Mouse (Mus musculus): ENCODE data around the gene Apaf1. TPM values are rescaled to one million over a fixed set of nuclear protein-coding genes. Genes with fewer than 3 reads are reported as not detected.

Apaf1 gene
- 6.2 and 8.3 TPM in 2 replicates for total RNA-seq (2021)
- long read RNA-seq, full-length matches to known transcripts = 2 of 3 reads
- long read RNA-seq, partial matches to known transcripts = 0 of 3 reads
- long read RNA-seq, other reads (novel, unspliced or antisense) = 1 of 3 reads

GRCm38 (mm10) chr10:91082550-91083392 is at the start of gene Apaf1, which contains the start of gene Ikbip:
Apaf1 (minus strand) TSS chr10:91082770.
Ikbip (plus strand) TSS chr10:91082940.
- DNase-seq = peak; percentile 100

- no peak for DNase-seq
These were observed 49.0 kb upstream of the Apaf1 start for GRCm38 (mm10) chr10:91131565-91131964.

- DNase-seq = no peak
These were observed 48.2 kb upstream of the Apaf1 start for GRCm38 (mm10) chr10:91130792-91131191.

- DNase-seq = no peak
These were observed 46.1 kb upstream of the Apaf1 start for GRCm38 (mm10) chr10:91128551-91129160.

- DNase-seq = no peak
These were observed 44.8 kb upstream of the Apaf1 start for GRCm38 (mm10) chr10:91127395-91127794.

GRCm38 (mm10) chr10:91126618-91127355 is 44.2 kb upstream of the Apaf1 start:
- DNase-seq = no peak

GRCm38 (mm10) chr10:91123828-91124822 is 41.6 kb upstream of the Apaf1 start, which contains the start of gene Slc25a3:
Slc25a3 (minus strand) TSS chr10:91124059.
- peak; percentile 95 for DNase-seq

GRCm38 (mm10) chr10:91123281-91123827 is 40.8 kb upstream of the Apaf1 start:
- DNase-seq = peak; percentile 59

- no peak for DNase-seq
These were observed 40.1 kb upstream of the Apaf1 start for GRCm38 (mm10) chr10:91122646-91123045.

GRCm38 (mm10) chr10:91116958-91117357 is 34.4 kb upstream of the Apaf1 start:
- DNase-seq = no peak

- DNase-seq = no peak
These were observed 27.3 kb upstream of the Apaf1 start for GRCm38 (mm10) chr10:91109841-91110240.

GRCm38 (mm10) chr10:91105981-91106380 is 23.4 kb upstream of the Apaf1 start:
- no peak for DNase-seq

GRCm38 (mm10) chr10:91102799-91103590 is 20.4 kb upstream of the Apaf1 start:
- no peak for DNase-seq

GRCm38 (mm10) chr10:91101936-91102335 is 19.4 kb upstream of the Apaf1 start:
- DNase-seq = no peak

GRCm38 (mm10) chr10:91100101-91100500 is 17.5 kb upstream of the Apaf1 start:
- no peak for DNase-seq

- DNase-seq = no peak
These were observed 15.5 kb upstream of the Apaf1 start for GRCm38 (mm10) chr10:91098056-91098455.

- no peak for DNase-seq
These were observed 11.9 kb upstream of the Apaf1 start for GRCm38 (mm10) chr10:91094251-91095104.

- no peak for DNase-seq
These were observed 10.2 kb upstream of the Apaf1 start for GRCm38 (mm10) chr10:91092812-91093211.

GRCm38 (mm10) chr10:91083393-91083927 is 890 bp upstream of the Apaf1 start:
- no peak for DNase-seq
